Mouse (Mus musculus) heart, embryonic 15.5 days (tissue): ENCODE measurements around the gene Pbx3. TPM values are rescaled to one million over a fixed set of nuclear protein-coding genes. Genes with fewer than 3 reads are reported as not detected.

Source experiments
- ATAC-seq: fragments of 200-750 bp; cut with Nextera tagmentation; replicated peaks from 2 replicates; pipeline ENCODE4 v1.8.0; 2017; ENCODE audit warnings: low read depth, moderate TSS enrichment; ENCODE audit not compliant: insufficient number of reproducible peaks, insufficient read depth, low FRiP score
- H3K27ac ChIP-seq: fragments of 300-500 bp; sonication (generic); 2 replicates; pipeline ENCODE4 v1.5.1; 2015; ENCODE audit warnings: mild to moderate bottlenecking, inconsistent platforms
- H3K27me3 ChIP-seq: fragments of 300-500 bp; sonication (generic); 2 replicates; pipeline ENCODE4 v1.6.1; 2015; ENCODE audit warnings: inconsistent platforms
- H3K36me3 ChIP-seq: fragments of 300-500 bp; sonication (generic); 2 replicates; pipeline ENCODE4 v1.6.1; 2015; ENCODE audit warnings: mild to moderate bottlenecking, inconsistent platforms
- H3K4me1 ChIP-seq: fragments of 300-500 bp; sonication (generic); replicated peaks from 2 replicates; pipeline ENCODE4 v1.6.1; 2015; ENCODE audit warnings: inconsistent platforms
- H3K4me2 ChIP-seq: fragments of 300-500 bp; sonication (generic); 2 replicates; pipeline ENCODE4 v1.6.1; 2015; ENCODE audit warnings: inconsistent platforms, mild to moderate bottlenecking, moderate library complexity
- H3K4me3 ChIP-seq: fragments of 300-500 bp; sonication (generic); 2 replicates; pipeline ENCODE4 v1.5.1; 2015; ENCODE audit warnings: mild to moderate bottlenecking, inconsistent platforms
- H3K9ac ChIP-seq: fragments of 300-500 bp; sonication (generic); 2 replicates; pipeline ENCODE4 v1.6.1; 2015; ENCODE audit warnings: mild to moderate bottlenecking, inconsistent platforms
- H3K9me3 ChIP-seq: fragments of 300-500 bp; sonication (generic); replicated peaks from 2 replicates; pipeline ENCODE4 v1.6.1; 2016; ENCODE audit warnings: inconsistent platforms
- WGBS: fragments of 180-500 bp; shearing (Covaris S2); methylation state at CpG from one replicate; pipeline ENCODE4 v1.1.7; 2015; ENCODE audit warnings: mixed read lengths; 5-methylcytosine and 5-hydroxymethylcytosine counted together
- polyA plus RNA-seq: library from polyadenylated mRNA; unstranded; fragments of >200 nt; fragmentation: Nextera tagmentation; extraction: Ambion mirVana; gene quantifications from 2 replicates; pipeline ENCODE4 v1.2.1, GENCODE M21; 2015

Gene Pbx3
- polyA plus RNA-seq, 1 experiment from 2014 or later = 16.8 TPM

DNA sequence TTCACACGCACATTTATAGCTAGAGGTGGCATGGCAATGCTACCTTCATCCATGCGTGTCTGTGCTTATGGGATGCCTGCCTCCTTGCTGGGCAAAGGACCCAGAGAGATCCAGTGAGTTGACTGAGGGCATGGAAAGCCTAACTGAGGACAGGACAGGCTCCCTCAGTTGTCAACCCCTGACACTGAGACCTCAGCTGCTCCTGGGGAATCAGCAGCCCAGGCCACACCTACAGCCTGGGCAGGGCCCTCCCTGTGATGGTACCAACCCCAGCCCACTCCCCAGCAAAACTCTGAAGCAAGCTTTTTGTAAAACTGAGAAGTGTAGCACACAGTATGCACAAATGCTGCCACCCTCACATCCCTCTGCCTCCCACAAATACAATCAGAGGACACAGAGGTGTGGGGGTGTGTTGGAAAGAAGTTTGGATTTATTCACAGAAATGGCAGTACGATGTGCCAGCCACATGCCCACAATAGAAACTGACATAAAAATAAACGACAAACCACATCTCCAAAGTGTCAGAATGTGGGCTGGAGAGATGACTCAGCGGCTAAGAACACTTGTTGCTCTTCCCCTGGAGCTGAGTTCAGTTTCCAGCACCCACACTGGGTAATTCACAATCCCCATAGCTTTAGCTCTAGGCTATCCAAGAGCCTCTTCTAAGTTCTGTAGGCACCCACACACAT, 233.3 kb downstream of the Pbx3 start:
- Histone ChIP-seq H3K4me1 (no peaks in the 10 kb centered on the region), H3K27ac (no peak overlapping the region), H3K9me3 (no peaks in the 10 kb centered on the region), H3K27me3 (no peaks in the 10 kb centered on the region), H3K9ac (no peak overlapping the region), H3K4me3 (no peak overlapping the region), H3K4me2 (no peak overlapping the region), H3K36me3 (no peaks in the 10 kb centered on the region)
- no peak for ATAC-seq
- 72% methylated on average over 5 of the region's 5 CpGs for WGBS

GRCm38 (mm10) chr2:34135316-34135715, 237.6 kb downstream of the Pbx3 start:
- Histone ChIP-seq H3K9ac (no peak overlapping the region), H3K9me3 (no peaks in the 10 kb centered on the region), H3K4me1 (no peaks in the 10 kb centered on the region), H3K4me3 (no peak overlapping the region), H3K27me3 (no peaks in the 10 kb centered on the region), H3K36me3 (no peaks in the 10 kb centered on the region), H3K27ac (no peak overlapping the region), H3K4me2 (no peak overlapping the region)
- 80% methylated on average over 7 of the region's 7 CpGs for WGBS
- no peak for ATAC-seq

- 69% methylated on average over 1 of the region's 1 CpGs for WGBS
- Histone ChIP-seq H3K36me3 (no peaks in the 10 kb centered on the region), H3K9ac (no peak overlapping the region), H3K27ac (no peak overlapping the region), H3K4me1 (no peaks in the 10 kb centered on the region), H3K4me3 (no peak overlapping the region), H3K9me3 (no peaks in the 10 kb centered on the region), H3K4me2 (no peak overlapping the region), H3K27me3 (no peaks in the 10 kb centered on the region)
- ATAC-seq = no peak
Observed at GRCm38 (mm10) chr2:34132751-34133150, 240.2 kb downstream of the Pbx3 start.

DNA sequence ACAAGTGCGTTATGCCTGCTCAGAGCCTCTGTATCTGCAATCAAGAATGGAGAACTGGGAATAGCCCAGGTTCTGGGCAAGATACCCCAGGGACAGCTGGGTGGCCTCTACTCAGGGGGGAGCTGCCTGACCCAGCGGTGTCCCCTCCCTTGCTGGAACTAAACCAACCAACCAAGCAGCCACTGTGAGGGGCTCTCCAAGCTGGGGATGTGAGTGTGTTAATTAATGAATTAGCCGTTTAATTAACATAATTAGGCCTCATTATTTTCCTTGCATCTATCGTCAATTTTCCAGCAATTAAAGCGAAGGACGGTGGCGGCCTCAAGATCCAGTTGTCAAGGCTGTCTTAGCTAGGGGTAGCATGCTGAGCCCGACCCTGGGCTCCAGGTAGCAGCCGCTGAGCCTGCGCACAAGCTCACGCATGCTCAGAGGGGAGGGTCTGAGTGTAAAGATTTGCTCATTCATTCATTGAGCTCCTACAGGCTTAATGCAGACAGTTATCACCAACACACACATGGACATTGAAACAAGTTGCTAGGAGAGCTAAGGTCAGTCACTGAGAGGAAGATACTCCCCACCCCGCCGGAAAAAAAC, 243.2 kb downstream of the Pbx3 start:
- Histone ChIP-seq H3K9ac (no peak overlapping the region), H3K4me2 (no peak overlapping the region)

DNA sequence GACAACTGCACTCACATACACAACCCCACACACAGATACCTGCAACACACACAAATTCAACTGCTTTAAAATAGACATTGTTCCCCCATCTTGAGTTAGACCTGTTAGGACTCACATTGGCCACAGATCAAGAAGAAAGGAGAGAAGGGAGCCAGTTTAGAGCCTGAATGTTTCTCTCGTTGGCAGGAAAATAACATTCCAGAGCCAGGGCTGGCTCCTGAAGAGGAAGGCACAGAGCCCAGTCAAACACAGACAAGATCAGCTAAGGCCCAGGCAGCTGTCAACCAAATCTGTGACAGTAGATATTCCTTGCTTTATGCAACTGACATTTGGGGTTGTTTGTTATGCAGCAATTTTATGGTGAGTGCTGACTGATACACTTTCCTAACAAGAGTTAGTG, 245.1 kb downstream of the Pbx3 start:
- H3K36me3 ChIP-seq = no peaks in the 10 kb centered on the region
- H3K9me3 ChIP-seq = no peaks in the 10 kb centered on the region
- H3K4me3 ChIP-seq = no peak overlapping the region
- H3K4me2 ChIP-seq = no peak overlapping the region
- no peaks in the 10 kb centered on the region for H3K4me1 ChIP-seq
- ATAC-seq = no peak
- no peak overlapping the region for H3K27ac ChIP-seq
- H3K27me3 ChIP-seq = no peaks in the 10 kb centered on the region
- 52% methylated on average over 1 of the region's 1 CpGs for WGBS
- H3K9ac ChIP-seq = no peak overlapping the region

More for the DNA sequence above, 243.2 kb downstream of the Pbx3 start:
- WGBS = 58% methylated on average over 13 of the region's 13 CpGs
- Histone ChIP-seq H3K27me3 (no peaks in the 10 kb centered on the region), H3K4me1 (no peaks in the 10 kb centered on the region), H3K4me3 (no peak overlapping the region), H3K9me3 (no peaks in the 10 kb centered on the region), H3K27ac (no peak overlapping the region), H3K36me3 (no peaks in the 10 kb centered on the region)
- no peak for ATAC-seq

DNA sequence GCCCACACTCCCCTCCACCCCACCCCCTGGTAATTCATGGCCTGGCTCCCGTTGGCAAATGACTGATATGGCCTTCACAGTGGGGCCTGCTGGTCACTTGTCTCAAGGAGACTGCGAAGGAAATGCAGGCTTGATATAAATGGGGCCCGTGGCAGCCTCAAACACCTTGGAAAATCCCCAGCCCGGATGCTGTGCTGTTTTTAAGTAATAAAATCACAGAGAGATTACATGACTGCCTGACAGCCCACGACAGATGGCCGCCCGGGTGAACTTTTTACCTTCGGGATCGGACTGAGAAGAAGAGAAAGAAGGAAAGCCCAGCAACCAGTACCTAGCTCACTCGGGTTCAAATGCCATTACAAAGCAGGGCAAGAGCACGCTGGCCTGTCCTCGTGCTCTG, 249.0 kb downstream of the Pbx3 start:
- Histone ChIP-seq H3K27me3 (no peaks in the 10 kb centered on the region; the same call in 1 of the 2 replicates), H3K36me3 (no peaks in the 10 kb centered on the region), H3K4me1 (no peaks in the 10 kb centered on the region), H3K4me2 (no peak overlapping the region), H3K9me3 (no peaks in the 10 kb centered on the region), H3K9ac (no peak overlapping the region), H3K27ac (no peak overlapping the region), H3K4me3 (no peak overlapping the region)
- WGBS = 45% methylated on average over 12 of the region's 12 CpGs
- ATAC-seq = no peak

Other genes with a start within 250 kb of the Pbx3 start
- gene Mapkap1, start 33.6 kb upstream of the Pbx3 start, polyA plus RNA-seq = 65.2 and 67.0 TPM in 2 replicates